Mouse (Mus musculus): ENCODE measurements around the gene Jarid2.

- TF ChIP-seq CTCF (conservative IDR thresholded peaks at IDR 0.05; ENCODE audit: insufficient read depth, insufficient read length, low read depth, low read length) (no peak), POLR2A (IDR thresholded peaks at IDR 0.05; ENCODE audit: low read depth, low read length) (no peak)
Observed at GRCm38 (mm10) chr13:44946880-44947635, 217.8 kb downstream of the Jarid2 start.
